Mouse (Mus musculus) heart, postnatal 10 days (tissue): ENCODE results near the gene Igf2bp3. TPM values are rescaled to one million over a fixed set of nuclear protein-coding genes. Genes with fewer than 3 reads are reported as not detected.

Experiments
- DNase-seq, 2 experiments: peaks; one replicate each; pipeline ENCODE4 v3.0.0; 2021
- intact Hi-C: fragments of 180-260 bp; cut with DNase I; formaldehyde crosslinking; loops from one replicate; pipeline ENCODE4 v1.15.1; 2025
- total RNA-seq, 2 experiments: library from RNA; stranded (reverse); gene quantifications; 2 replicates each; pipeline ENCODE4 v1.2.3; 2021

Igf2bp3 gene
- total RNA-seq, 2 experiments from 2014 or later = 4.3 to 4.5 TPM

DNA sequence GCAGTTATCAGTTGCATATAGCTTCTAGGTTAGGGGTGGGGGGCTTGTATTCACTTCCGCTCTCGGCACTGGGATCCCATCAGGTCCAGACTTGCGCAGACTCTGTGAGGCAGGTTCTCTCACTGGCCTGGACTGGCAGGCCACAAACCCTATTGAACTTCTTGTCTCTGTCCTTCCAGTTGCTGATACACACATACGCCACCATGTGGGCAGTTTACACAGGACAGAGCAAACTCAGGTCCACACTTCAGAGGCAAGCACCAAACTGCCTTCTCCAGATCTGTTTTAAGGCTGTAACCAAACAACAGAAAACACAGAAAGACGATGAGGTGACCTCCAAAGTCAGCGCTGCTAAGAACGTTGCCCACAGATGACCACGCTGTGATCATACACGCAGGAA lies 72.3 kb downstream of the Igf2bp3 start:
- peak; percentile 21 to 24 for DNase-seq
- intact Hi-C loops = loop anchor here (5.0 kb wide), 2 partner anchors 50 to 85 kb away; no protein-coding TSS in a partner anchor

DNA sequence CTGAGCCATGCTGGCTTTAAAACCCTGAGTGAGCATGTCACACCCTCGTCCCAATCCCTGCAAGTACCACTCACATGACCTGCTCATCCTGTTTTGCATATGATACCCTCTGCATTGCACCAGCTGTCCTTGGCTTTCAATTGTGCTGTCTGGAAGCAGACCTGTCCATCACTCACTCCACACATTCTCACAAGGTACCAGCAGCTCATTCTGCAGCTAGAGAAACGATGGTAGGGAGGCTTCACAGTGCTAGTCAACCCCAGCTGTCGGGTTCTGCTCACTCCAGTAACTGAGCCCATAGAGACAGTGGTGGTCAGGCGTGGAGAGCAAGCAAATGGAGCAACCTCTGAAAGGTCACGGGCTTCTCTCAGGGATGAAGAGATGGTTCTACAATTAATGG lies 73.6 kb downstream of the Igf2bp3 start:
- DNase-seq = no peak

DNA sequence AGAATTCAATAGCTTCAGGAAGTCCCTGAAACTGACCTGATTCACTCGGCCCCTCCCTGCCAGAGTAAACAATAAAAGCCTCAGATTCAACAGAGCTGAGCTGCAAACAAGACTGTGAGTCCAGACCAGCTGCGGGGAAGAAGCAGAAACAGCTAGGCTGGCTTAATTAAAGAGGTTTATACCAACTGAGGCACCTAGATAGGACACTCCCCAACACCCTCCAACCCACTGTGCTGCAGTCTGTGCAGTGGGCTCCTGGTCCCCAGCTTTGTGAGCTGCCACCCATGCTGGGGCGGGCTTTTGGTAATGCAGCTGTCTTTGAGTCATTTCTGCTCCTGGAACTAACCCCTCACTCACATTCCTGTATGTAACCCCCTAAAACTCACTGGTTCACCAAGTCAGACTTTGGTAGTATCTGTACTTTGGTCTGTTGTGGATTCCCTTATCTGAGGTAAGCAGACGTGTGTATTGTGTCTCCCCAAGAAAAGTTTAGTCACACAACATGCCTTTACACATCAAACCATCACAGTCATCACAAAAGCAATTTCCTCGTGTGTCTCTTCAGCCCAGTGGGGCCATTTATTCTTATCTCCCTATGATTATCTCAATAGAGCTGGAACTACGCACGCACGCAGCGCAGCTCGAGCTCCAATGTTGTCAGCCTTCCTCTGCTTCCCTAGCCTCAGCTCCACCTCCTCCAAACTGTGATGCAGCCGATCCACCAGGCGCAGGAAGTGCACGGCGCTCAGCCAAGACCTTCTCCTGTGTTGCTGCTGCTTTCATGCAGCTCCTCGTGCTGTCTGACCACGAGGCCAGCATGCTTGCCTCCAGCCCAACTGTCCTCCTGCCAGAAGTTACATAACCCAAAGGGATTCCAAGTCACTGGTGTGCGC lies 76.4 kb downstream of the Igf2bp3 start:
- DNase-seq = peak; percentile 31 to 32
- intact Hi-C loops = no loop called here

More for the DNA sequence above, 73.6 kb downstream of the Igf2bp3 start:
- intact Hi-C loops = loop anchor here (5.0 kb wide), 2 partner anchors 51 to 84 kb away; no protein-coding TSS in a partner anchor

- intact Hi-C loops = no loop called here
- DNase-seq = no peak
These were observed 78.0 kb downstream of the Igf2bp3 start for GRCm38 (mm10) chr6:49136739-49137138.

- intact Hi-C loops = no loop called here
- no peak for DNase-seq
These were observed 82.2 kb downstream of the Igf2bp3 start for GRCm38 (mm10) chr6:49132352-49133090.

DNA sequence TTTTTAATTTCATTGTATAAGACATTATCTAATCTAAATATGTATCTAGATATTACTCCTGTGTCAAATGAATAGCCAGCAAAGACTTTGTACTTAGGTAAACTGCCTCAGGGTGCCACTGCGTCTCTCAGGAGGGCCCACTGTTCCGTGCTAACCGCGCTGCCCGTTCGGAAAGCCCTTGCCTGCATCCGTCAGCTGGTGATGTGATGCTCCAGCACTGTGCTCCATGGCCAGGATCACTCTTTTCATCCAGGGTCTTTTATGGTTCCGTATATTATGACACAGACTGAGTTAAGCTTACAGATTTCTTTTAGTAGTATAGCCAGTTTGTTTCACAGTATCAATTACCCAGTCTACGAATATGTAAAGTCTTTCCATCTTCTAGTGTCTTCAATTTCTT lies 82.9 kb downstream of the Igf2bp3 start:
- intact Hi-C loops = no loop called here

DNA sequence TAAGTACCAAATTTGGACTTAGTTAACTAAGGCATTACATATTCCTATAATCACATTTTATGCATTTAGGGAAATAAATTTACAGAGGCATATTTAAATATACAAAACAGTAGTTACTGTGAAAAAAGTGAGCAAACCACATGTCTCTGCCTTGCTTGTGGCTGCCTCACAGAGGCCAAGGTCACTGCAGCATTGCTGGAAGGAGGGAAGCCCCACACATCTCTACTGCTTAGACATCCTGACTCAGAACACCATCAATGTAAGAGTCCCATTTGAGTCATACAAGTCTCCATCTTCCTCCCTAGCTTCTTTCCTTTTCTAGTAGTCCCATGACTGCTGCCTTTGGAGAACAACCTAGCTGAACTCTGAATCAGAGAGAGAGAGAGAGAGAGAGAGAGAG lies 84.4 kb downstream of the Igf2bp3 start:
- intact Hi-C loops = no loop called here

More for the DNA sequence above, 82.9 kb downstream of the Igf2bp3 start:
- no peak for DNase-seq

GRCm38 (mm10) chr6:49120370-49120769 lies 94.4 kb downstream of the Igf2bp3 start:
- no peak for DNase-seq
- intact Hi-C loops = no loop called here

More for the DNA sequence above, 84.4 kb downstream of the Igf2bp3 start:
- no peak for DNase-seq

DNA sequence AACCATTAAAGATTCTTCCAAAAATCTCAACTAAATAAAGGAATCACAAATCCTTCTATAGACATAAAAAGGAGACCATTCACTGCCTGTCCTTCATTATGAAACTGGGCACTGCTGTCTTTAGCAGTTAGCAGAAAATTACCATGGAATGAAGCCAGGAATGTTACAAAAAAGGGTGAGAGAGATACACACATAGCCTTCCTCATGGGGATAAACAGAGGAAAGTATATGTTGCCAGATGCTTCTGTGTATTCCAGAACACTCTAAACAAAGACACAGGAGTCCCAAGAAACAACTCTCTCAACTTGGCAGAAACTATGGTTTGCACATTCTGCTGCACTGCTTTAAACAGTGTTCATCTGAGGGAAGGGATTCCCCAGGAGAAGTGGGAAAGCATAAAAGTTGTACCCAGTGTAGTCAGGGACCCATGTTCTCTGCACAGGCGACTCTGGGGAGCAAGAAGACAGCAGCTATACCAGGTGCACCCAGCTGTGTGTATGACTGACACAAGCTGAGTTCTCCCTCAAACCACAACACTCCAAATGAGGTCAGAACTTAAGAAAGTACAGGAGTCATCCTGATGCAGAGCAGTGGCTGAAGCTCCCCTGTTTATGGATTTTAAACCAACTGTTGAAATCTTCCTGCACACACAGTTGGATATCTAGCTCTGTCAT lies 95.2 kb downstream of the Igf2bp3 start:
- intact Hi-C loops = no loop called here
- peak; percentile 33 to 42 for DNase-seq

DNA sequence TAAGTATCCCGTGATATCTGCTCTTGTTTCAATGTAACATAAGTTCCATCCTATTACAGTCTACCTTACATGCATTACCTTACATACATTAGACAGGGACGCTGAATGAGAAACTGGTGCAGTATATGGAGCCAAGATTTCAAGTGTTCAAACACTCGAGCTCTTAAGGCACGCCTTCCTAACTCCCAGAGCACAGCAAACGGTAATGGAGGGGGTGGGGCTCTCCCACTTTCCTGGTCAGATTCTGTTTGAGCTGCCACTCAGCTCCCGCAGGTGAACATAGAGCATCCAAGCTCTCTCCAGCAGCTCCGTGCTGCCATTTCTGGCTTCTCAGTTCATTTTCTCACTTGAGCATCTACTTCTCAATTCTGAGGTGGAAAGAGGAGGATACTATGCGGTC lies 96.3 kb downstream of the Igf2bp3 start:
- DNase-seq = no peak
- intact Hi-C loops = no loop called here

DNA sequence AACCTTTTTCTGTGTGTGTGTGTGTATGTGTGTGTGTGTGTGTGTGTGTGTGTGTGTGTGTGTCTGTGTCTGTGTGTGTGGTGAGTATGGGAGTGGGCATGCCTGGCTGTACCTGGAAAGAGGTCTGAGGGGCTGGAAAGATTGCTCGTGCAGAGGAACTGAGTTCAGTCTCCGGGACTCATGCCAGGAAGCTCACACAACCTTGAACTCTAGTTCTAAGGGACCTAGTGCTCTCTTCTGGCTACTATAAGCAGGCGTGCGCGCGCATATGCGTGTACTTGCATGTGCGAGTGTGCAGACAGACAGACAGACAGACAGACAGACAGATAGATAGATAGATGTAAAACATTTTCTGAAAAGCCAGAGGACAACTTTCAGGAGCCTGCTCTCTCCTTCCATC lies 98.5 kb downstream of the Igf2bp3 start:
- no peak for DNase-seq
- intact Hi-C loops = no loop called here

DNA sequence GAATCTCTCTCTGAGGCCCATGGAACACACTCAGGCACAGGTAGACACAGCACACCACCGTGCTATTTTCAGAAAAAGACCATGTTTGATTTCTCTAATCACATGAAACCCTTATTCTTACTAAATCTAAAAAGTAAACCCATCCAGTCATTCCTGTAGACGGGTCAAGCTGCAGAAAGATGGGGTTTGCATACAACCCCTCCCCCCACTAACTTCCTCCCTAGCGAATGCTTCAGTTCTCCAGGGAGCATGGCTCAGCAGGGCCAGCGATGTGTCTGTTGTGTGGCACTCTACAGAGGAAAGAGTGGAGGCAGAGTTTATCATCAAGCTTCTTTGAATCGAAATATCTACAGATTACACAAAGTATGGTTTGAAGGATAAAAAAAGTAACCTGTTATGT lies 99.2 kb downstream of the Igf2bp3 start:
- no peak for DNase-seq
- intact Hi-C loops = no loop called here

DNA sequence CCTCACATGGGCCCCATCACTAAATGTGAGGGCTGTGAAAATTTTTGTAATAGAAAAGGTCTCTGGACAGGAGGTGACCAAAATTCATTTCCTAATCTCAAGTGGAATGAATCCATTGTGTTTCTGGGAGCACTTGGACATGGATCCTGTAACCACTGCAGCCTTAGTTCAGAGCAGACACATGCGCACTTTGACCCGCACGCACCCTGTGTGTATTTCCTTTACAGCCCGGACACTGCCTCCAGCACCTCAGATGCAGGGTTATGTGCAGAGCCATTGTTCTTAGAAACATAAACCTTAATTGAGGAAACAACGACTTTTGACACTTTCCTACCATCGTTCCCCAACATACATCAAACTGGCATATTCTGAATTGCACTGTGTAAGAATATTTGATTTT lies 100.3 kb downstream of the Igf2bp3 start:
- intact Hi-C loops = no loop called here
- DNase-seq = no peak

DNA sequence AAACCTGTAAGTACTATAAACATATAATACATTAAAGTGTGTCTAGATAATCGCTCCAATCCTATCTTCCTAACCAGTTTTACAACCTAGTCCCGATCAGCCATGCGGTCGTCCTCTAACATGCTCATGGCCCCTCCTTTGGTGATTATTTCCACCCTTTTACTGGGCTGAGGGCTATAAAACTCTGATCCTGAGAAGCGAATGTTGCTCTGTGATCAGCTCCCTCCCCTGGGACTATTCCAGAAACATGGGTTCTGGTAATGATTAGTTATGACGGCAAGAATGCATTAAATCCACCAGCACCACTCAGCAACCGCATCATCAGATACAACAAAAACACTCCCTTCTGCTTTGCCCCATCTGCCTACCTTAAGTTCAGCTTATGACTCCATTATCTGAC lies 100.9 kb downstream of the Igf2bp3 start:
- DNase-seq = no peak
- intact Hi-C loops = no loop called here

GRCm38 (mm10) chr6:49109196-49109595 lies 105.6 kb downstream of the Igf2bp3 start:
- DNase-seq = no peak
- intact Hi-C loops = no loop called here

- no peak for DNase-seq
- intact Hi-C loops = no loop called here
These were observed 107.8 kb downstream of the Igf2bp3 start for GRCm38 (mm10) chr6:49106746-49107500.

GRCm38 (mm10) chr6:49099086-49099485 lies 115.7 kb downstream of the Igf2bp3 start:
- no peak for DNase-seq
- intact Hi-C loops = no loop called here

DNA sequence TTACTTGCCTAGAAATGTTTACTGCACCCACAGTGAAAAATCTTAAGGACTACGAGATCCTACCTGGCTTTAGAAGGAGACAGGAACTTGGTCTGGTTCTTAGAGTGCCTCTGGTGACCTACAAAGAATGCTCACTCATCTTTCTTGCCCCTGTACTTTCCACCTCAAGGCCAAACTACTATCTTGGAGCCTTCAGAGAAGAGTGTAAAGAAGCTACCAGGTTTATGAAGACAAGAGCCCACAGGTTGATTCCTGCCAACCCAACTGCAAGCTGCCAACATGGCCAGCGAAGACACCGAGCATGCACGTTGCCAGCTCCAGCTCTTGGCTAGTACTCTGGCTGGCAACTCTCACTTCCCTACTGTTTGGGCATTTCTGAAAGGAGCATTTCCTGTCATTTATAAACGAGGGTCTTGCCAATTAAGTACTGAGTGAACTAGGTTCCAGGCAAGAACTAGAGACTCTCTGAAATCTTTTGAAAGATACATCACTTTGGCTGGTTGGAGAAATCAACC lies 117.1 kb downstream of the Igf2bp3 start:
- intact Hi-C loops = loop anchor here (2.0 kb wide), 1 partner anchor 23 kb away; no protein-coding TSS in a partner anchor
- DNase-seq = peak; percentile 22 to 27

DNA sequence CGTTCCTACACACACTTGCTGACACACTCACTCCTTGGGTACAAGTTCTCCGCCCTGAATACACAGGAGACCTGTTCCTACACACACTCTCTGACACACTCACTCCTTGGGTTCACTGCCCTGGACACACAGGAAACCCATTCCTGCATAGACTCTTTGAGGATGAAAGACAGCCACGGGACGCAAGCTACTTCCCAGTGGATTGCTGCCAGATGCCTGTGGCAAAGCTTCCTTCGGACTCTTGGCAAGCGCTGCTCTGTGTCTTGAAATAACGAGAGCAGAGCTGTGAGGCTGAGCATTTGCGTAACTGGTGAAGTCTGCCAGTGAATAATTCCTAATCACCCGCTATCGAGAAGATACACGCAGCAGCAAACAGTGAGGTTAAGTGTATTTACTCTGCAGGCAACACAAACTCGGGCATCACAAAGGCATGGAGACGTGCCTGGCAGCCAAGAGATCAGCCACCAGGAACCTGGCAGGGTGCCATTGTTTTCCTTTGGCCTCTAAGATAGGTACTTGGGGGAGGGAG lies 117.8 kb downstream of the Igf2bp3 start:
- DNase-seq = peak; percentile 81 to 86
- intact Hi-C loops = loop anchor here (2.0 kb wide), 1 partner anchor 22 kb away; no protein-coding TSS in a partner anchor

DNA sequence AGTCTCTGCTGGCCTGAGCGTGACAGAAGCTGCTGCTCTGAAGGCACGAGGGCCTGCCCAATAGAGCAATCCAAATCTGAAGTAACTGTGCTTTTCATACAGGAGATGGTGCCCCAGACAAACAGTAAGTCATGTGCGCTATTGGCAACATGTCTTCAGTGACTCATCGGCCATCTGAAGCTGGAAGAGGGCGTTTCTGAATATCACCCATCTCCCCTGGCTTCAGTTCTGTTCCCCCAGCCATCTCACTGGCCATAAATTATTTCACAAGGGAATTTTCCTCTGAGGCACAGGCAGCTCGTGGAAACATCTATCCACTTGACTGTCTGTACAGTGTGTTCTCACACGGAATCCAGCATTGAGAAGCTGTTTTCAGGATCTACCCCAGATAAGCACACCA lies 118.3 kb downstream of the Igf2bp3 start:
- intact Hi-C loops = loop anchor here (2.0 kb wide), 1 partner anchor 22 kb away; no protein-coding TSS in a partner anchor
- peak; percentile 55 to 60 for DNase-seq
